Mouse (Mus musculus) spleen, adult 2 months (tissue): ENCODE data around the gene Npc1l1.

Source experiments
- CTCF ChIP-seq: fragments of 200-500 bp; IDR thresholded peaks from 2 replicates; pipeline ENCODE4 v1.5.1; 2011; ENCODE audit warnings: mild to moderate bottlenecking, inconsistent platforms; ENCODE audit not compliant: insufficient read depth, insufficient read length, insufficient replicate concordance; ENCODE audit errors: extremely low read depth
- POLR2A ChIP-seq: fragments of 200-500 bp; IDR thresholded peaks from 2 replicates; pipeline ENCODE4 v1.6.1; 2011; ENCODE audit warnings: low read depth, low read length, inconsistent platforms

DNA sequence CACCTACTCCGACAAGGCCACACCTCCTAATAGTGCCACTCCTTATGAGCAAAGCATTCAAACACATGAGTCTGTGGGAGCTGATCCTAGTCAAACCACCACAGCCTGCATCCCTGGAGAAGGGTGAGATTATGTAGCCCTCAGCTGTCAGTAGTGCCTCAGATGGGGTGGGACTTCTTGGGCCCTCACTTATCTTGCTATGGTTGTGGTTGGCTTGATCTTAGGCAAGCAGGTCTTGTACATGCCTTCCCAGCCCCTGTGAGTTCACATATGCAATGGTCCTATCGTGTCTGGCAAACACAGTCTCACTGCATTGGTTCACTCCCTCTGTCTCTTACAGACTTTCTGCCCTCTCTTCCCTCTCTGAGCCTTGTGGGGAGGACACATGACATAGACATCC lies 22.9 kb downstream of the Npc1l1 start:
- no peak for TF ChIP-seq POLR2A
- no peak for TF ChIP-seq CTCF
